33 mouse cellular contexts compared by ENCODE assay signal in the genomic region with DNA sequence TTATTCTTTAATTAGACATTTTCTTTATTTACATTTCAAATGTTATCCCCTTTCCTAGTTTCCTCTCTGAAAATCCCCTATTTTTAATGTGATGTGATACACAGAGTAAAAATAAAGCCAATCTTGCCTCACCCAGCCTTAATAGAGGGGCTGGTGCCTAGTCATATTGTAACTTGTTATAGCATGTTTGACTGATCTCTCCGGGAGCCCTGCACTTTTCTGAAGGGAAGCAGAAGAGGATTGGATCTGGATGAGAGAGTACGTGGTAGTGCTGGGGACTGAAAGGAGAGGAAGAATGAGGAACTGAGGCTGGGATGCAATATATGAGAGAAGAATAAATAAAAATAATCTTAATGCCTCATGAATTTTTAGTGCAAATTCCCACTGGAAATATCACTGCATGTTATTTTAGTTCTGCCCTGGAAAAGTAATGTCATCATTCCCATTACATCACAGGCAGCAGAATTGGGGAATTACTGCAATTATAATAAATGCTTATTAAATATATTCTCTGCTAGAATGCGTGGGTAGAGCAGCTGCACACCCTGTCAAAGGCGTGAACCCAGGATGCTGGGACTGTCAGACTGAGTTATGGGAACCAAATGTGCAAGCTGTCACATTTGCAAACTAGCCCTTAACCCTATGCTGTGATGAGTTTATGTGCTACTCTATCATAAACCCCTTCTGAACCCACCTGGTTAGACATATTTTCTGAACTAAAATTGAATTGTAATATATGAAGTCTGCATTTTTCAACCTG. TPM values are rescaled to one million over a fixed set of nuclear protein-coding genes. Genes with fewer than 3 reads are reported as not detected.
DNase-seq lines count a peak whose midpoint lies in the region; ATAC-seq lines count a peak whose summit lies in the region.
"Had no signal": no experiment of that assay in that cellular context is flagged by ENCODE, and none has a peak within 500 bp of the region (broad histone marks: within the 10 kb centered on the region; RNA-seq: fewer than 3 reads in every experiment).

No protein-coding gene starts in this region.

- 0 out of 2 replicates have a peak, but pooled peaks have one; percentile 13 for ATAC-seq in frontal cortex, adult (ENCODE audit: low TSS enrichment)
- peak; percentile 92 for ATAC-seq in forebrain, embryonic 14.5 days
- ATAC-seq in neural tube, embryonic 12.5 days (ENCODE audit: low FRiP score, low read depth), result peak; percentile 53; the same call in 1 of the 2 replicates
- ATAC-seq: intestine, embryonic 16.5 days; lung, postnatal 0 days; midbrain, embryonic 15.5 days; Patski had no signal

- 59% methylated on average over 4 of the region's 4 CpGs for WGBS in forebrain, embryonic 14.5 days
- 56% methylated on average over 4 of the region's 4 CpGs for WGBS in neural tube, embryonic 12.5 days

- no peak overlapping the region for H3K9ac ChIP-seq in forebrain, embryonic 14.5 days (ENCODE audit: low read length)
- H3K9ac ChIP-seq in neural tube, embryonic 12.5 days, result no peak overlapping the region
- H3K9ac ChIP-seq: embryonic facial prominence, embryonic 15.5 days; limb, embryonic 15.5 days; liver, embryonic 13.5 days; midbrain, embryonic 15.5 days had no signal

- H3K27me3 ChIP-seq in forebrain, embryonic 14.5 days (replicated peaks; ENCODE audit: control insufficient read depth, insufficient read depth, low read length), result no peaks in the 10 kb centered on the region
- H3K27me3 ChIP-seq in neural tube, embryonic 12.5 days (replicated peaks), result no peaks in the 10 kb centered on the region
- H3K27me3 ChIP-seq: embryonic facial prominence, embryonic 15.5 days; limb, embryonic 15.5 days; liver, embryonic 13.5 days; midbrain, embryonic 15.5 days had no signal

- H3K4me3 ChIP-seq in forebrain, embryonic 14.5 days (ENCODE audit: low read depth, low read length), result no peak overlapping the region
- no peak overlapping the region for H3K4me3 ChIP-seq in neural tube, embryonic 12.5 days
- H3K4me3 ChIP-seq: embryonic facial prominence, embryonic 10.5 days; embryonic facial prominence, embryonic 15.5 days; limb, embryonic 10.5 days; limb, embryonic 15.5 days; liver, embryonic 13.5 days; midbrain, embryonic 15.5 days had no signal

- DNase-seq in frontal cortex, postnatal 25 days (ENCODE audit: low spot score in 2 of 2), result no peak
- DNase-seq in layer of hippocampus, adult 9-11 months, result peak; percentile 34
- no peak for DNase-seq in layer of hippocampus, postnatal 10 days (ENCODE audit: low spot score in 2 of 2)
- peak; percentile 64 for DNase-seq in forebrain, embryonic 14.5 days (ENCODE audit: low spot score)
- DNase-seq in cerebellum, adult 11-12 months, result no peak
- no peak for DNase-seq in gastrocnemius, postnatal 25 days
- DNase-seq: adrenal gland, postnatal 10 days; cerebellum, adult 8-10 months; cerebellum, postnatal 25 days; heart, postnatal 14 days; kidney, adult 8-10 months; kidney, postnatal 4 days; liver, embryonic 13.5 days; lung, adult 18-20 months; retina, postnatal 1 day; spleen, adult 18-20 months; thymus, adult 18-20 months; thymus, postnatal 36 days had no signal

- no peaks in the 10 kb centered on the region for H3K9me3 ChIP-seq in forebrain, embryonic 14.5 days (replicated peaks; ENCODE audit: control insufficient read depth, low read length)
- H3K9me3 ChIP-seq in neural tube, embryonic 12.5 days, result no peaks in the 10 kb centered on the region
- H3K9me3 ChIP-seq: embryonic facial prominence, embryonic 10.5 days; embryonic facial prominence, embryonic 15.5 days; limb, embryonic 10.5 days; limb, embryonic 15.5 days; liver, embryonic 13.5 days; midbrain, embryonic 15.5 days had no signal

- H3K4me2 ChIP-seq in forebrain, embryonic 14.5 days (ENCODE audit: low read length), result no peak overlapping the region
- no peak overlapping the region for H3K4me2 ChIP-seq in neural tube, embryonic 12.5 days (replicated peaks)
- H3K4me2 ChIP-seq: embryonic facial prominence, embryonic 15.5 days; limb, embryonic 15.5 days; liver, embryonic 13.5 days; midbrain, embryonic 15.5 days had no signal

- no peaks in the 10 kb centered on the region for H3K36me3 ChIP-seq in forebrain, embryonic 14.5 days (ENCODE audit: control insufficient read depth, insufficient read depth, low read length)
- no peaks in the 10 kb centered on the region for H3K36me3 ChIP-seq in neural tube, embryonic 12.5 days
- H3K36me3 ChIP-seq: embryonic facial prominence, embryonic 10.5 days; embryonic facial prominence, embryonic 15.5 days; limb, embryonic 10.5 days; limb, embryonic 15.5 days; liver, embryonic 13.5 days; midbrain, embryonic 15.5 days had no signal

- H3K27ac ChIP-seq in forebrain, embryonic 14.5 days (ENCODE audit: low read depth, low read length), result peak overlapping the region; percentile 24; the same call in 1 of the 2 replicates
- H3K27ac ChIP-seq in neural tube, embryonic 12.5 days, result no peak overlapping the region
- H3K27ac ChIP-seq: embryonic facial prominence, embryonic 10.5 days; embryonic facial prominence, embryonic 15.5 days; kidney, postnatal 0 days; limb, embryonic 10.5 days; limb, embryonic 15.5 days; liver, embryonic 13.5 days; macrophage; midbrain, embryonic 15.5 days had no signal

- no peaks in the 10 kb centered on the region for H3K4me1 ChIP-seq in forebrain, embryonic 14.5 days (ENCODE audit: control insufficient read depth, insufficient read depth, low read length)
- no peaks in the 10 kb centered on the region for H3K4me1 ChIP-seq in neural tube, embryonic 12.5 days
- H3K4me1 ChIP-seq: embryonic facial prominence, embryonic 10.5 days; embryonic facial prominence, embryonic 15.5 days; liver, embryonic 13.5 days; midbrain, embryonic 15.5 days had no signal

RNA-seq across cellular contexts. Expression of gene Gria2, which starts 28.4 kb away (rescaled TPM):
- 100 to 1,000 TPM; 532 to 533 TPM for total RNA-seq in layer of hippocampus, postnatal 10 days (2021)
- polyA plus RNA-seq in forebrain, embryonic 14.5 days (2014; fragmentation: Nextera tagmentation; extraction: Ambion mirVana), result 94.8 and 171 TPM in 2 replicates
- 49.4 and 50.0 TPM in 2 replicates for polyA plus RNA-seq in neural tube, embryonic 12.5 days (2016; fragmentation: Nextera tagmentation; extraction: Ambion mirVana)
- under 1 TPM; 0.05 TPM for total RNA-seq in gastrocnemius, postnatal 25 days (2021)
- total RNA-seq: granulocyte monocyte progenitor cell, adult 5-6 weeks; megakaryocyte-erythroid progenitor cell, adult 5-6 weeks; MEL had no signal
- polyA plus RNA-seq: macrophage, Patski had no signal

Comparison
In these comparisons a context has a peak if more than half of its experiments do, and no peak if none do; other contexts are left out.
1. DNase-seq: peak in layer of hippocampus, adult 9-11 months (single experiment) and forebrain, embryonic 14.5 days (single experiment); none in frontal cortex, postnatal 25 days (0 of 2), layer of hippocampus, postnatal 10 days (0 of 2), cerebellum, adult 11-12 months (single experiment) and gastrocnemius, postnatal 25 days (single experiment).
2. ATAC-seq: peak in every context shown above with its lines; median percentile 92 in forebrain, embryonic 14.5 days; 53 in neural tube, embryonic 12.5 days; 13 in frontal cortex, adult.
3. RNA of gene Gria2, which starts 28.4 kb away (total RNA-seq): 532 to 533 TPM in layer of hippocampus, postnatal 10 days; 0.05 TPM in gastrocnemius, postnatal 25 days; every median in the first group is over 100 times any median in the second.